ENCODE assay signal across 27 mouse cellular contexts in genomic region chr3:102038608-102039007, GRCm38 (mm10). TPM values are rescaled to one million over a fixed set of nuclear protein-coding genes. Genes with fewer than 3 reads are reported as not detected.
"Had no signal": no experiment of that assay in that cellular context is flagged by ENCODE, and none has a peak within 500 bp of the region (broad histone marks: within the 10 kb centered on the region; RNA-seq: fewer than 3 reads in every experiment).

No protein-coding gene starts in this region.

- H3K9me3 ChIP-seq: limb, embryonic 12.5 days; liver, embryonic 12.5 days; liver, embryonic 15.5 days; lung, embryonic 15.5 days had no signal

- H3K4me1 ChIP-seq: limb, embryonic 12.5 days; liver, embryonic 12.5 days; liver, embryonic 15.5 days; lung, embryonic 15.5 days had no signal

- H3K27me3 ChIP-seq: liver, embryonic 12.5 days; liver, embryonic 15.5 days; lung, embryonic 15.5 days had no signal

- ATAC-seq: intestine, postnatal 0 days; liver, embryonic 12.5 days had no signal

- H3K4me2 ChIP-seq: limb, embryonic 12.5 days; liver, embryonic 12.5 days; liver, embryonic 15.5 days; lung, embryonic 15.5 days; midbrain, embryonic 11.5 days had no signal

- H3K9ac ChIP-seq: limb, embryonic 12.5 days; liver, embryonic 12.5 days; liver, embryonic 15.5 days; lung, embryonic 15.5 days had no signal

- H3K36me3 ChIP-seq: limb, embryonic 12.5 days; liver, embryonic 12.5 days; liver, embryonic 15.5 days; lung, embryonic 15.5 days had no signal

- H3K27ac ChIP-seq: kidney, postnatal 0 days; layer of hippocampus, adult 2 months; left cerebral cortex, adult 2 months; limb, embryonic 12.5 days; liver, embryonic 12.5 days; liver, embryonic 15.5 days; lung, embryonic 15.5 days had no signal

- H3K4me3 ChIP-seq: layer of hippocampus, adult 2 months; left cerebral cortex, adult 2 months; limb, embryonic 12.5 days; liver, embryonic 12.5 days; liver, embryonic 15.5 days; lung, embryonic 15.5 days had no signal

- DNase-seq: kidney, adult 2 months; kidney, postnatal 25 days; layer of hippocampus, adult 9-11 months; layer of hippocampus, postnatal 36 days; liver; lung, adult 18-20 months; lung, postnatal 10 days; lung, postnatal 4 days; midbrain, embryonic 14.5 days; right cerebral cortex, adult 18-20 months; right cerebral cortex, postnatal 14 days; right cerebral cortex, postnatal 4 days; thymus, adult 18-20 months; thymus, postnatal 14 days had no signal

RNA-seq across cellular contexts. Expression of gene Nhlh2, which starts 28.7 kb away (rescaled TPM):
- total RNA-seq: megakaryocyte progenitor cell, adult 5-6 weeks; megakaryocyte-erythroid progenitor cell, adult 5-6 weeks had no signal
- polyA plus RNA-seq: intestine, postnatal 0 days; kidney, adult 2 months; kidney, embryonic 14.5 days; kidney, postnatal 0 days; liver, embryonic 12.5 days; liver, embryonic 15.5 days; stomach, embryonic 14.5 days had no signal

RNA-seq across cellular contexts. Expression of gene Casq2, which starts 47.6 kb away (rescaled TPM):
- total RNA-seq: megakaryocyte progenitor cell, adult 5-6 weeks; megakaryocyte-erythroid progenitor cell, adult 5-6 weeks had no signal
- polyA plus RNA-seq: midbrain, embryonic 11.5 days had no signal
